Mouse (Mus musculus) gastrocnemius, adult 18-20 months (tissue): Measurements from ENCODE around the gene Slc9a9. TPM values are rescaled to one million over a fixed set of nuclear protein-coding genes. Genes with fewer than 3 reads are reported as not detected.

Experiments used
- DNase-seq: peaks from one replicate; pipeline ENCODE4 v3.0.0; 2021; ENCODE audit warnings: low spot score
- total RNA-seq, 2 experiments: library from RNA; stranded (reverse); gene quantifications; 2 replicates each; pipeline ENCODE4 v1.2.3; 2021

Slc9a9 gene
- total RNA-seq, 2 experiments from 2014 or later, result 1.6 to 2.5 TPM

DNA sequence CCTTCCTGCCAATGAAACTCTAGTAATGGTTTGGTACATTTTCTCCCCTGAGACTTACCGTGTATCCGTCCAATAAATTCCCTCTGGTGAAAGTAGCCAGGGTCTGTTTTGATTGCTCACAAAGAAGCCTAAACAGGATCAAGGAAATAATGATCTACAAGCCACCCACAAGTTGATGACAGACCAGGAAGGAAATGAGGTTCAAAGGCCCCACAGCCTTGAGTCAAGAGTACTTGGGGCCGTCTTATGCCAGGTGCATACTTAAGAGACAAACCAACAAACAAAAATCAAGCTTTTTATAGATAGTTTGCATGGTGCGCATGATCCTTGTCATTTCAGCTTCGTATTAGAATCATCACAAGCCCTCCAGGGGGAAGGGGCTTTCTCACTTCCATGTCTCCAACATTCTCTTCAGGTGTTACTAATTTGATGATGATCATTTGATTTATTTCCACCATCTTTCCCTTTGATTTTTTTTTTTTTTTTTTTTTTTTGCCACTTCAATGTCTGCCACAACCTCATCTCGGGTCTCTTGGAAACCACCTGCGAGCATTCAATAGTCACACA, 275.9 kb downstream of the Slc9a9 start:
- no peak for DNase-seq

DNA sequence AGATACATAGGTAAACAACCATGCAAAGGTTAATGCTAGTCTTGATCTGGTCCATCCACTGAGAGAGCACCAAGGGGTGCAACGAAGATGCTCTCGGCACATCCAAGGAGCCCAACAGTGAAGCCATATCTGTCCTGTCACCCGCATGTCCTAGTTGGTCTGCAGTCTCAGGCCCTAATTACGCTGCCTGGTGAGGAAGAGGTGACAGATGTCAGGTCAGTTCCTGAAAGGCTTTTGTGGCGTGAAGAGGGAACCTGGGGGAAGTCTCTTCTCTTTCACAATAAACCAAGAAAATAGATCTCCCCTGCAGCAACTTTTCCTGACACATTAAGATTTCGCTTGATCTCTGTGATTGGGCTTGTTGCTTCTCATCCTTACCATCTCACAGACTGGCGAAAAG, 277.5 kb downstream of the Slc9a9 start:
- DNase-seq, result no peak

DNA sequence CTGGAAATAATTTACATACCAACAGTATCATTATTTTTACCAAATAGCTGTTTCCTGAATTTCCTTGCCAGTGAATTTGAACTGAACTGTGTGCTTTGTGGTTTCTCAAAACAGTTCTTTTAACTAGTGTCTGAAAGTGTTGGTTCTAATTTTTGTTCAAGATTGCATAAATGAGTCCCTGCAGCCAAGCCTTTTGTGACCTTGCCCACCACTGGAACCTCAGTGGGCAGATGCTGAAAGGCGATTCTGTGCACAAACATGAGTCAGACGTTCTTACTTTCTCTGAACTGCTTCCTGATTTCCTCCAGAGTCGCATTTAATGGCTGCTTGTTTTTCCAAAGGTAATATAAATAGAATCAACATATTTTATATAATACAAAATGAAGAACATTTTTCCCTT, 281.0 kb downstream of the Slc9a9 start:
- no peak for DNase-seq

DNA sequence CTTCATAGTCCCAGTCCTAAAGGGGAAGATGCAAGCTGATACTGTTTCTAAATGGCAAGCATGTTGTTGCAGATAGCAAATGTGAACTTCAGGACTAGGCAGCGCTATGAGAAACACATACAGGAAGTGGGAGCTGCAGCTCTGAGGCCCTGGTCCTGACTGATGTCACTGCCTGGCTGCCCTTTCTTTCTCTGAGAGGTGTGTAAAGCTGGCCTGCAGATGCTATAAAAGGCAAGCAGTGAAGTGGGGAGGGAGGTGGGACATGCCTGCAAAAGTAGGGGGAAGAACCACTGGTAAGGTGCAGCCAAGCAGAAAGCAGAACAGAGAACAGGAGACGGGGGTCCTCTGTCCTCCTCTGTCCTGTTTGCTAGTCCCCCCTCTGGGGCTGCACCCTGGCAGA, 285.9 kb downstream of the Slc9a9 start:
- no peak for DNase-seq

DNA sequence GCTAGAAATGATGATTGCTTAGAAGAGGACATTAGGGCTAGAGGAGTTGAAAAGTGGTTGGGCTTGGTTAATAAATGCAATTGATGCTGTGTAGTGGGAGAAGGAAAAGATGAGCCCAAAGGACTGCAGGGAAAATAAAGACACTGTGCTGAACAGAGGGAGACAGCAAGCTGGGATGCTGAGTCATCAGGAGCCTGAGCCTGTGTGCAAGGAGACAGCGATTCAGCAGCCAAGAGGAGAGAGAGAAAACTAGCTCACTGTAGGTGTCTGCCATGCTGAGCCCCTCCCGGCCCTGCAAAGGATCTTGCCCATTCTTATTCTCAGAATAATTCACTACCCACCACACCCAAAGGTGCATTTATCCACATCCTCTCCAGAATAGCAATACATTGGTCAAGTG, 288.7 kb downstream of the Slc9a9 start:
- DNase-seq, result no peak

DNA sequence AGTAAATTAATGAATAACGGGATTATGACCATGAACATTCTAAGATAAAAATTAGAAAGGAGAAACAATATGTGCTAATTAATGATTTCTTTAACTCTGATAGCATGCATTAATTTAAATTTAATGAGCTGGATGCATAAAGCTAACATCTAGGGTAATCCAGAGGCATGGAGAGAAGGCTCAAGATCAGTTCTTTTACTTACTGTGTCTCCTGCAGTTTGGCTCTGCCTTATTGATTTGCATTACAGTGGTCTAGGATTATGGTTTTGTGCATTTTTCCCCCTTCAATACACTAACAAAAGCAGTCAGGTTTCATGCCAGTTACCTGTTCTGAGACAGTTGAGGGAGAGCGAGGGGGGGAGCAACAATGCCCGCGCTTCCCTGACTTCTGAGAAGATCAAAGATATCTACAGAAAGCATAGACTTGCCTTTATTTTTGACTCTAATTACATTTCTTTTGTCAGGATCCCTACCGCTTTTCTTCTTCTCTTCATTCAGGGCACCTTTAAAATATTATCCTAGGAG, 298.9 kb downstream of the Slc9a9 start:
- no peak for DNase-seq

DNA sequence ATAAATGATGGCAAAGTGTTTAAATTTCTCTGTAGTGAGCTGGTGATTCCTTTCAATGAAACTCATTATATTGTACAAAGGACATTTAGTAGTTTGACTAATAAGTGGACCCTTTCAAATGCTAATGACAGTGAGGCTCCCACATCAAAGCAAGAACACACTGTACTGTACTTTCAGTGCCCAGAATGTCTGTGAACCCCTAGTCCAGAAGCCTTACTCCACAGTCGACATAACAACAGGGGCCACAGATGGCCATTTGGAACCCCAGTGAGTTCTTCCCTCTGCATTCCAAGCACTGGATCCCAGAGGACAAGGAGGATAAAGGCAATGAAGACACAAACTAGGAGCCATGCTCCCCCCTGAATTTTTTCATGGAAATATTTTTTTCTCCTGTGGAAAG, 299.4 kb downstream of the Slc9a9 start:
- DNase-seq, result no peak

DNA sequence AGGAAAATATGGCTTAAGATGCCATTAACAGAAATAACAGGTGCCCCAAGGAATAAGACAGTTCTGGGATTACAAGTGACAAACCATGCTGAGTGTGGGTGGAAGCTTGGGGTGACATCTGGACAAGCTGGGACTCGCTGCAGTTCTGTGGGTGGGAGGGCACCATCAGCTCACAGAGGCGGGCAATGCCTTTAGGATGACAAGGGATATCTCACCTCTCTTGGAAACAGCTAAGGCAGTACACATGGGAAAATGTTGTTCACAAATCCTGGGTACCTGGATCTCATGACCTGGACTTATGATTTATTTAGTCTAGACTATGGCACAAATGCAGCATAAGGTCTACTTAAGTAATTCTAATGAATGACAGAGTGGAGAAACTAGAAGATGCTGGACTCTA, 302.3 kb downstream of the Slc9a9 start:
- DNase-seq, result no peak

DNA sequence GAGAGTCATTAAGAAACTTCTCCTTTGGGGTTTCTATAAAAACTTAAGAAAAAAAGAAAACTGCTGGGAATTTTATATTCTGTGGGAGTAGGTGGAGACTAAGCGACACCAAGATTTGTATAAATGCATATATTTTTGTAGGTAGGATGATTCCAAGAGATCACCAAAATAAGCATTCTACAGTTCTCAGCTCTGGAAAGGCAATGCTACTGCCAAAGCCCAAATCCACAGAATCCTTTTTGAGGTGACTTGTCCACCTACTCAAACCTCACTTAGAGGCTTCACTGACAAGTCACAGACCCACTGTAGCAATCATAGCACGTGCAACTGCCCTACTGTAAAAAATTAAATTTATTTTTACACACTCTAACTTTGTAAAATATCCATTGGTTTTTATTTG, 303.0 kb downstream of the Slc9a9 start:
- DNase-seq, result no peak

DNA sequence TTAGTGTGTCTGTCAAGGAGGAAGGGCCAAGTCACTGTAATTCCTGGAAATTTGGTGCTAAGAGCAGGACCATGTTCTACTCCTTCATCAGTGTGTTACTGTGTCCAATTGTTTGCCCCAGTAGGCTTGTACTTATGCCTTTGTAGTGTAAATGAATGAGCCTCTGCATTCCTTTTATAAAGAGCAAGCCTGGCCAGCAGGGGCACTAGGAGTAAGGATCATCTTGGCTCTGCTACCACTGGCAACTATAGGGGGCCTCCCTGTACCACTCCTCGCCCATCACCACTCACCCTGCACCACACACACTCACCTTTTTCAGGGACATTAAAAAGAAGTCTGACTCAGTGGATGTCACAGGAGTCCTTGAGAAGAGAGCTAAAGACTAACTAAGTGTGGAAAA, 306.5 kb downstream of the Slc9a9 start:
- DNase-seq, result no peak

DNA sequence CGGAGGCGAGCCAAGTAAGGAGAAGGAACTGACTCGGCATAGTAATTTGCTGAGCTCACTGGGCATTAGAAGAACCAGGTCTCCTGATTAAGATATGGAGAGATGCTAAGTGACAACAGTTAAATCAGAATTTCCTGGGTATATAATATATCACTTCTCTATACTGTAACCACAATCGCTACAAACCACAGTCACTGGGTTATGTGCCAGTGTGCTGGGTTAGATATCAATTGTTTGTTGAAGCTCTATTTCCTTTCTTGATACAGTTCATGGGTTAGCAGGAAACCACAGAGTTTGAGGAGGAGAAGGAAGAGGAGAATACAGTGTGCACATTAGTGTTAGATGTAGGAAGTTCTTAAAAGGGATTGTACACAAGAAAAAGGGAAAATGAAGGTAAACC, 323.9 kb downstream of the Slc9a9 start:
- no peak for DNase-seq

DNA sequence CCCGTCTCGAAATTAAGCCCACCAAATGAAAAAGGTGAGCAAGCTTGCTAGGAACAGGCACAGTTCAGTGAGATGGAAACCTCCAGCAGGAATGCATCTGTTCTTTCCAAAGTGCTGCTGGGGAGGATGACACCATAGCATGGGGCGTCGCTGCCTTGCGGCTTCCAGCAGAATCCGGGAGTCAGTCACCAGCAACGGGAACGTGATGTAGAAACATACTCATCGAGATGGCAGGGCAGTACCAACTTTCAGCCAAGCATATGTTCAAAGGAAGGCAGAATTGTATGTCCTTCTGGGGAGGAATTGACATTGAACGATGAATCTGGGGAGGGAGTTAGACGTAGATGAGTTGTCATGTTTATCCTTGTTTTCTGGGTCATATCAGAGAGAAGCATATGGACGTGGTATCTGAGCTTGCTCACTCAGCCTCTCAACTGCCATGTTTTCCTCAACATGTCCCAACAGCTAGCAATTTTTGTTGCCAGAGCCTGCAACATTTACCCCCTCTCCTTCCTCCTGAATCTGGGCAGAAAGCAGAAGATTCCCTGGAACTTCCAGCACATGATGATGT, 350.5 kb downstream of the Slc9a9 start:
- DNase-seq, result no peak

DNA sequence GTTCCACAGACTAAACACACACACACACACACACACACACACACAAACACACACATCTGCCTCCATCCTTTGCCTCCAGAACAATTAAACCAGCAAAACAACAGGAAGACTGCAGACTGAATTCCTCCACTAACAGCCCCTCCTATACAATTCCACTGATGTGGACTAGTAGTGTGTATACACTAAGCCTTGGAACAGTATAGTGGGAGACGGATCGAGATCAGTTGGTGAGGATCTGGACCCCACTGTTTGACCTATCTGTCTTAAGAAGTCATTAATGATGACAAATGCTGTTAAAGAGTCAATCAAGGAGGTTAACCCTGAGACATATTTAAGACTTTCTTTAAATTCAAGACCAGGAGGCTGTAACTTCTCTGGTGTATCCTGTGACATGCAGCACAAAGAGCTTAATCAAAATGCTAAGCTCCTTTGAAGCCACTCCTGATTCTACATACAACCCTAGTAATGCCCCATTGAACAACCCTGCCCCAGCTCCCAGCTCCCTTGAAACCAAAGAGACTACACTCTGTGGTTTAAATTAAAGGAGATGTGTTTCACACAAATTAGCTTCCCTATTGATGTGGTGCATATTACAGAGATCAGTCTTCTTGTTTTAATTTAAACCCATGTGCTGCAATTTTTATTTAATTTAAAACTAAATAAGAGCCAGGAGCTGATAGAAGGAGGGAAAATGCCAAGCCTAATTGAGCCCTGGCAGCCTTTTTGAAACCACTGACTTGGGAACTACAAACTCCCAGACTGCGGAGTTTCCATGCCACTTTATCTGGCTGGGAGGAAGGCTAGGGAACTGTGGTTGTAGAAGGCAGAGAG, 364.6 kb downstream of the Slc9a9 start:
- DNase-seq, result no peak

DNA sequence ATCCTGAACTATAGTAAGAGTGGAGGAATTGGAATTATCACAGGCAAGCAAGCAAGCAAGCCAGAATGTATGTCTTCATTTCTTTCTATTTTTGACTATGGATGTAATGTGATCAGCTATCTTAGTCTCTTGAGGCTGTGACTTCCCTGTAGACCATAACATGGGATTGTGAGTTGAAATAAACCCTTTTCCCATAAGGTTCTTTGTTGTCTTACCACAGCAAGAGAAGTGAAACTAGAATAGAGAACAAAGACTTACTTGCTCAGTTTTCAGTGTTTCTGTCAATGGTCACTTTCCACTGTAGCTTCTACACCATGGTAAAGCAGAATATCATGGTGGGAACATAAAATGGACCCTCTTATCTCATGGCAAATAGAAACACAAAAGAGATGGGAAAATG, 366.5 kb downstream of the Slc9a9 start:
- DNase-seq, result no peak

DNA sequence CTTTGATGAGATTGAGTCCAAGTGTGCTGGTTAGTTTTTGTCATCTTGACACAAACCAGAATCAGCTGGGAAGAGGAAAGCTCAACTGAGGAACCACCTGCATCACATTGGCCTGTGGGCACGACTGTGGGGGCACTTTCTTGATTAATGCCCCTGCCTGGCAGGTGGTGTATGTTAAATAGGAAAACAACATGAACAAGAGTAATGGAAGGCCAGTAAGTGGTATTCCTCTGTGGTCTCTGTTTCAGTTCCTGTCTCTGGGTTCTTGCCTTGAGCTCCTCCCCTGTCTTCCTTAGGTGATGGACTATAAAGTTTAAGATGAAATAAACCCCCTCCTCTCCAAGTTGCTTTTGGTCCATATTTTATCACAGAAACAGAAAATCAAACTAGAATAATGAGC, 372.7 kb downstream of the Slc9a9 start:
- DNase-seq, result no peak

DNA sequence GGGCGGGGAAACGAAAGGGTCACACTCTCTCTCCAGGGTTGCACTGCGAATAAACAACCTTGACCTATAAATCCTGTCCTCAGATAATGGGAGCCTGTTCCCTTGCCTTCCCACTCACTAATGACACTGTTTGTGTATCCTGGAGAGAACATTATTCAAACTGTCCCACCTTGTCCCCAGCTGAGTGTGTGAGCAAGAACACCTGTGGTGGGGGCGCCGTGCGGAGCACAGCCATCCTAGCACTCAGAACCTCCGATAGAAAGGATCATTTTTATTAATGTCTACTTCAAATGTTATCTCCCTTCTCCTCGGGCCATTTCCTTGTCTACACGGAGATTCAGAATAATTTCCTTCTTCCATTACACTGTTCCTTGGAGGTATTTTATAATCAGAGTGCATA, 382.5 kb downstream of the Slc9a9 start:
- no peak for DNase-seq

DNA sequence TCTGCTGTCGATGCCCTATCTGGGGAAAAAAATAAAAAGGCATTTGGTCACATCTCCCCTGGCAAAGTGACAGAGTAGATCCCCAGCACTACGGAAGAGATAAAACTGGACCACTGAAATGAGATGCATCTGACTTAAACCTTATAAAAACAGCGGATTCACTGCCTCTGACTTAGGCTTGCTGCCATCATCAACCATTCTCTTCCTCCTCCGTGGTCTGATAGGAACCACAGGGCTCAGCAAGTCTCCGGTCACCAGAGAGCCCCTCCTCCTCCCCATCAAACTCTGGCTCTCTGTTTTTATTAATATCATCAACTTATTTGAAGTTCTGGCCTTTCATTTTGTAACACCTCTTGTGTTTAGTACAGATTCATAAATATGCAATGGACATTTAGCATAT, 383.5 kb downstream of the Slc9a9 start:
- no peak for DNase-seq

DNA sequence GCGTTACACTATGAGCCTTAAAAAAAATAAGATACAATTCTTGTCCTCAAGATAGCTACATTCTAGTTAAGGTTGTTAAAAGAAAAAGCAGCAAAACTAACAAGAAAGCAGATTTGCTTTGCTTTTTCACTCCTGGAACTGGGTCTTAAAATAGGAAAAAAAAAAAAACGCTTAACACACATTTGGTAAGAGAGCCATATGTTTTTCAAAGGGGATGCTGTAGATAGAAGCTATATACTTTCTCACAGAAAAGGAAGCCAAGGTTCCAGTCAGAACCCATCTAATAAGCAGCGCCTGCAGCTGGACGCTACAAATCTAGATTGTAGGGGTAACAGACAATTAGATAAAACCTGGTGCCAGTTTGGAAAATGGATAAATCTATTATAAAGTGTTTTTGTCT, 386.1 kb downstream of the Slc9a9 start:
- no peak for DNase-seq

DNA sequence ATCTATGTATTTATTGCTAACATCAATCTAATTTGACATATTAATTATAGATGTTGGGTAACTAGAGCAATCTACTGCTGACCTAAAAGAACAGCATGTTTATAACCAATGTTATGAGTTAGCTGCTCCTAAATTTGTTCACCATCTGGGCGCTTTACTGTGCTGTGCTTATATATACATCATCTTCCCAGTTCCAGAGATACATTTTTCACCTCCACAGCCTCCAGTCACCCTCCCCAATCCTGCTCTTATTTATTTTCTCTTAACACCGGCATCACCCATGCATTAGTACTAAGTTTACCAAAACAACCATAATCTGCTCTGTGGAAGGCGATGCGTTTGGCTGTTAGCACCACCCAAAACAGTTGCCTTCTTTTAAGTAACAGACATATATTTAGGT, 391.0 kb downstream of the Slc9a9 start:
- no peak for DNase-seq

DNA sequence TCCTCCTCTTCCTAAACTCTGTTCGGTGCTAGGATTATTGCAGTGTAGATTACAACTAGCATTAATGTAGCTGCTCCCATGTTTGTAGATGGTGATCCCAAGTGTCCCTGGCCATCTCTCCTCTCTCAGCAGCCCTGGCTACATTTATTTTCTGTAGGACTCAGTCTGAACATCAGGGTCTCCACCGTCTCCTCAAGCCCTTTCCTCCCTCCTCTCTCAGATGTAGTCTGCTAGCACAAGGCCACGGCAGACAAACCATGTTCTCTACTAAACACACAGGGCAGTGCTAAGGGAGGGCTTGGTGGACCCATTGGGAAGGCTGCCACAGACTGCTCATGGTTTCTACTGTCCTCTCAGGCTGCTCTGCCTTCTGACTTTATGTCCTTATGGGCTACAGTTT, 397.3 kb downstream of the Slc9a9 start:
- no peak for DNase-seq

DNA sequence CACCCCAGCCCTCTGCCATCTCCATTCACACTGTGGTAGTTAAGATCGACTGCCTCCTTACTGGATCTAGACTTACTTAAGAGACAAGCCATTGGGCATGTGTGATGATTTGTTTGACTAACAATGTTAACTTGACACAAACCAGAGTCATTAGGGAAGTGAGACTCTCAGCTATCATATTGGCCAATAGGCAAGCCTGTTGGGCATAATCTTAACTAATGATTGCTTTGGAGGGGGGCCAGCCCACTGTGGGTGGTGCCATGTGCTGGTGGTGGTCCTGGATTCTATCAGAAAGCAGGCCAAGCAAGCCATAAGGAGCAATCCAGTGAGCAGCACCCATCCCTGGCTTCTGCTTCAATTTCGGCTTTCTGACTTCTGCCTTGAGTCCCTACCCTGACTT, 398.8 kb downstream of the Slc9a9 start:
- no peak for DNase-seq

DNA sequence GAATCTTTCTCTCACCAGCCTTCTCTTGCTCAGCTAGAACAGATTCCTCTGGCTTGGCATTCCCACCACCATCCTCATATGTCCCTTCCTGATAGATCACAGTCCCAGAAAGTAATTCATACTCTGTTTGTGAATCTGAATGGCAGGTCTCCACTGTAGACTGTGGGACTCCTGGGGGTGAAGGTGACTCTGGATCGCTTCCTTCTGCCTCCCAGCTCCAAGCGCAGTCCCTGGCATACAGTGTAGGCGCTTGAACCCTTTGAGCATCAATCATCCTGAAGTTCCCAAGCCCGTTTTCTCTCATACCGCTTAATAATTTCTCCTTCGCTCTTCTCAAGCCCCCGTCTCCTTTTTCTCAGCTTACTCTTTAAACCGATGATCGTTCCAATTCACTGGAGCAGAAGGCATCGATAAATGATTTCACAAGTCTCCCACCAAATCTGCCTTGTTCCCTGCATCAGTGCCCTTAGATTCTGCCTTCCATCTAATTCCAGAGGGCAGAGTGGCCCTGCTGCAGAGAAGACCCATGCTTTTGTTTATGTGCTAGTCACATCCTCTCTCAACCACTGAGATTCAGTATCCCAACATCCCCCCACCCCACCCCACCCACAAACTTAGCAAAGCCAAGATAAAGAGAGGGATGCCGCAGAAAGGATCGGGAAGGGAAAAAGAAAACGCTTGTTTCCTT, 401.3 kb downstream of the Slc9a9 start:
- no peak for DNase-seq
